Mouse (Mus musculus): ENCODE results near the gene Rcor2. TPM values are rescaled to one million over a fixed set of nuclear protein-coding genes. Genes with fewer than 3 reads are reported as not detected.

The Rcor2 gene
- total RNA-seq, 2 experiments from 2014 or later, result 17.4 to 20.0 TPM

GRCm38 (mm10) chr19:7313660-7314059, 46.5 kb downstream of the Rcor2 start:
- no peak for DNase-seq (ENCODE audit: extremely low spot score in 1 of 2, low spot score in 1 of 2)

GRCm38 (mm10) chr19:7314976-7315586, 48.0 kb downstream of the Rcor2 start:
- peak in 1 of 2 experiments; percentile 51 for DNase-seq (ENCODE audit: extremely low spot score in 1 of 2, low spot score in 1 of 2)

- no peak for DNase-seq (ENCODE audit: extremely low spot score in 1 of 2, low spot score in 1 of 2)
Measured at GRCm38 (mm10) chr19:7315587-7315984, 48.5 kb downstream of the Rcor2 start.

GRCm38 (mm10) chr19:7316822-7317221, 49.7 kb downstream of the Rcor2 start:
- no peak for DNase-seq (ENCODE audit: extremely low spot score in 1 of 2, low spot score in 1 of 2)

GRCm38 (mm10) chr19:7317716-7318115, 50.6 kb downstream of the Rcor2 start:
- DNase-seq (ENCODE audit: extremely low spot score in 1 of 2, low spot score in 1 of 2), result no peak

- DNase-seq (ENCODE audit: extremely low spot score in 1 of 2, low spot score in 1 of 2), result no peak
Measured at GRCm38 (mm10) chr19:7320181-7320580, 53.1 kb downstream of the Rcor2 start.

- no peak for DNase-seq (ENCODE audit: extremely low spot score in 1 of 2, low spot score in 1 of 2)
Measured at GRCm38 (mm10) chr19:7321391-7321790, 54.3 kb downstream of the Rcor2 start.

Other genes starting within 250 kb of the Rcor2 start
- 1 to 10 TPM; 4.3 to 4.6 TPM for gene Fermt3, start 247.9 kb upstream of the Rcor2 start, total RNA-seq (2021)
- 100 to 1,000 TPM; 169 to 202 TPM for gene Stip1, start 227.4 kb upstream of the Rcor2 start, total RNA-seq (2021)
- gene Macrod1, start 210.5 kb upstream of the Rcor2 start, total RNA-seq (2021), result 10 to 100 TPM; 16.4 to 22.0 TPM
- gene Flrt1, start 161.6 kb upstream of the Rcor2 start, total RNA-seq (2021), result 10 to 100 TPM; 18.3 to 21.2 TPM
- gene Otub1, start 61.0 kb upstream of the Rcor2 start, total RNA-seq (2021), result 100 to 1,000 TPM; 291 to 300 TPM
- gene Cox8a, start 49.7 kb upstream of the Rcor2 start, total RNA-seq (2021), result 1,000 to 10,000 TPM; 1,060 to 1,153 TPM
- gene Naa40, start 26.1 kb upstream of the Rcor2 start, total RNA-seq (2021), result 10 to 100 TPM; 24.6 to 34.6 TPM
- gene Mark2, start 74.5 kb downstream of the Rcor2 start, total RNA-seq (2021), result 100 to 1,000 TPM; 102 to 130 TPM
- 10 to 100 TPM; 33.8 to 35.3 TPM for gene Spindoc, start 115.7 kb downstream of the Rcor2 start, total RNA-seq (2021)
- gene 2700081O15Rik, start 150.3 kb downstream of the Rcor2 start, total RNA-seq (2021), result 10 to 100 TPM; 48.9 to 51.4 TPM
- gene Rtn3, start 216.0 kb downstream of the Rcor2 start, total RNA-seq (2021), result 100 to 1,000 TPM; 798 to 841 TPM
- 10 to 100 TPM; 20.4 to 22.1 TPM for gene Atl3, start 226.7 kb downstream of the Rcor2 start, total RNA-seq (2021)